Mouse (Mus musculus) hindbrain, embryonic 16.5 days (tissue): ENCODE results near the gene Smim6. TPM values are rescaled to one million over a fixed set of nuclear protein-coding genes. Genes with fewer than 3 reads are reported as not detected.

Source experiments
- ATAC-seq: fragments of 200-750 bp; cut with Nextera tagmentation; 2 replicates; pipeline ENCODE4 v1.8.0; 2017; ENCODE audit warnings: moderate TSS enrichment, moderate library complexity
- H3K27ac ChIP-seq: fragments of 300-500 bp; sonication (generic); 2 replicates; pipeline ENCODE4 v1.5.1; 2014; ENCODE audit warnings: low read depth, mild to moderate bottlenecking, control low read depth, low read length, moderate library complexity
- H3K27me3 ChIP-seq: fragments of 300-500 bp; sonication (generic); replicated peaks from 2 replicates; pipeline ENCODE4 v1.6.1; 2014; ENCODE audit warnings: low read length; ENCODE audit not compliant: control insufficient read depth, insufficient read depth
- H3K36me3 ChIP-seq: fragments of 300-500 bp; sonication (generic); 2 replicates; pipeline ENCODE4 v1.6.1; 2014; ENCODE audit warnings: mild to moderate bottlenecking, low read length, moderate library complexity, mixed read lengths; ENCODE audit not compliant: control insufficient read depth, insufficient read depth
- H3K4me1 ChIP-seq: fragments of 300-500 bp; sonication (generic); 2 replicates; pipeline ENCODE4 v1.6.1; 2014; ENCODE audit warnings: low read depth, low read length; ENCODE audit not compliant: control insufficient read depth, insufficient read depth
- H3K4me2 ChIP-seq: fragments of 300-500 bp; sonication (generic); 2 replicates; pipeline ENCODE4 v1.6.1; 2014; ENCODE audit warnings: mild to moderate bottlenecking, low read length, control low read depth, moderate library complexity
- H3K4me3 ChIP-seq: fragments of 300-500 bp; sonication (generic); 2 replicates; pipeline ENCODE4 v1.5.1; 2014; ENCODE audit warnings: mild to moderate bottlenecking, low read length, control low read depth, moderate library complexity
- H3K9ac ChIP-seq: fragments of 300-500 bp; sonication (generic); 2 replicates; pipeline ENCODE4 v1.6.1; 2014; ENCODE audit warnings: low read depth, mild to moderate bottlenecking, control low read depth, low read length, moderate library complexity
- H3K9me3 ChIP-seq: fragments of 300-500 bp; sonication (generic); 2 replicates; pipeline ENCODE4 v1.6.1; 2014; ENCODE audit warnings: mild to moderate bottlenecking, low read length, moderate library complexity; ENCODE audit not compliant: control insufficient read depth
- WGBS: fragments of 180-500 bp; shearing (Covaris S2); extraction: QIAGEN DNeasy Blood & Tissue Kit; methylation state at CpG from one replicate; pipeline ENCODE4 v1.1.7; 2014; 5-methylcytosine and 5-hydroxymethylcytosine counted together
- polyA plus RNA-seq: library from polyadenylated mRNA; unstranded; fragments of >200 nt; fragmentation: Nextera tagmentation; extraction: Ambion mirVana; gene quantifications from 2 replicates; pipeline ENCODE4 v1.2.1, GENCODE M21; 2015

The Smim6 gene
- polyA plus RNA-seq, 1 experiment from 2014 or later = 0.58 TPM

GRCm38 (mm10) chr11:115904231-115904955, 7.4 kb upstream of the Smim6 start:
- Histone ChIP-seq H3K27me3 (no peaks in the 10 kb centered on the region), H3K36me3 (no peaks in the 10 kb centered on the region), H3K4me1 (peaks cover 4% of the 10 kb centered on the region; the same call in 1 of the 2 replicates), H3K27ac (no peak overlapping the region), H3K9ac (no peak overlapping the region), H3K9me3 (no peaks in the 10 kb centered on the region), H3K4me2 (no peak overlapping the region), H3K4me3 (no peak overlapping the region)
- ATAC-seq = no peak
- WGBS = 84% methylated on average over 8 of the region's 8 CpGs

GRCm38 (mm10) chr11:115904956-115905790, 6.6 kb upstream of the Smim6 start:
- H3K4me2 ChIP-seq = no peak overlapping the region
- H3K27ac ChIP-seq = no peak overlapping the region
- no peak overlapping the region for H3K4me3 ChIP-seq
- 47% methylated on average over 16 of the region's 16 CpGs for WGBS
- H3K9me3 ChIP-seq = no peaks in the 10 kb centered on the region
- ATAC-seq = no peak
- no peak overlapping the region for H3K9ac ChIP-seq
- no peaks in the 10 kb centered on the region for H3K27me3 ChIP-seq
- H3K36me3 ChIP-seq = no peaks in the 10 kb centered on the region
- H3K4me1 ChIP-seq = peaks cover under 1% of the 10 kb centered on the region; the same call in 1 of the 2 replicates

GRCm38 (mm10) chr11:115906116-115906515, 5.7 kb upstream of the Smim6 start:
- Histone ChIP-seq H3K27ac (no peak overlapping the region), H3K9ac (no peak overlapping the region), H3K36me3 (no peaks in the 10 kb centered on the region), H3K4me1 (no peaks in the 10 kb centered on the region), H3K9me3 (no peaks in the 10 kb centered on the region), H3K4me3 (no peak overlapping the region), H3K27me3 (no peaks in the 10 kb centered on the region), H3K4me2 (no peak overlapping the region)
- ATAC-seq = no peak
- WGBS = 69% methylated on average over 3 of the region's 3 CpGs

GRCm38 (mm10) chr11:115906521-115906920, 5.3 kb upstream of the Smim6 start:
- no peak overlapping the region for H3K9ac ChIP-seq
- no peak overlapping the region for H3K27ac ChIP-seq
- H3K9me3 ChIP-seq = no peaks in the 10 kb centered on the region
- no peak for ATAC-seq
- H3K27me3 ChIP-seq = no peaks in the 10 kb centered on the region
- no peaks in the 10 kb centered on the region for H3K36me3 ChIP-seq
- no peak overlapping the region for H3K4me2 ChIP-seq
- no peak overlapping the region for H3K4me3 ChIP-seq
- 95% methylated on average over 5 of the region's 5 CpGs for WGBS
- no peaks in the 10 kb centered on the region for H3K4me1 ChIP-seq

GRCm38 (mm10) chr11:115911134-115911561, 669 bp upstream of the Smim6 start:
- no peaks in the 10 kb centered on the region for H3K9me3 ChIP-seq
- no peak overlapping the region for H3K27ac ChIP-seq
- peaks cover 3% of the 10 kb centered on the region for H3K36me3 ChIP-seq
- no peaks in the 10 kb centered on the region for H3K27me3 ChIP-seq
- H3K4me2 ChIP-seq = no peak overlapping the region
- H3K4me3 ChIP-seq = no peak overlapping the region
- ATAC-seq = no peak
- no peaks in the 10 kb centered on the region for H3K4me1 ChIP-seq
- no peak overlapping the region for H3K9ac ChIP-seq
- WGBS = 97% methylated on average over 5 of the region's 5 CpGs

GRCm38 (mm10) chr11:115916579-115916978, 4.8 kb downstream of the Smim6 start:
- no peaks in the 10 kb centered on the region for H3K9me3 ChIP-seq
- H3K36me3 ChIP-seq = peaks cover 5% of the 10 kb centered on the region
- H3K9ac ChIP-seq = no peak overlapping the region
- no peak for ATAC-seq
- H3K4me3 ChIP-seq = no peak overlapping the region
- H3K27me3 ChIP-seq = no peaks in the 10 kb centered on the region
- no peak overlapping the region for H3K27ac ChIP-seq
- no peak overlapping the region for H3K4me2 ChIP-seq
- no peaks in the 10 kb centered on the region for H3K4me1 ChIP-seq
- 91% methylated on average over 4 of the region's 4 CpGs for WGBS

GRCm38 (mm10) chr11:115918637-115919036, 6.8 kb downstream of the Smim6 start:
- no peak overlapping the region for H3K4me2 ChIP-seq
- 0 out of 2 replicates have a peak, but pooled peaks cover 3% of the 10 kb centered on the region for H3K36me3 ChIP-seq
- H3K27me3 ChIP-seq = no peaks in the 10 kb centered on the region
- H3K4me3 ChIP-seq = no peak overlapping the region
- no peaks in the 10 kb centered on the region for H3K4me1 ChIP-seq
- no peak for ATAC-seq
- H3K9me3 ChIP-seq = no peaks in the 10 kb centered on the region
- no peak overlapping the region for H3K27ac ChIP-seq
- H3K9ac ChIP-seq = no peak overlapping the region
- 92% methylated on average over 5 of the region's 5 CpGs for WGBS

- no peaks in the 10 kb centered on the region for H3K9me3 ChIP-seq
- H3K9ac ChIP-seq = no peak overlapping the region
- 94% methylated on average over 5 of the region's 5 CpGs for WGBS
- no peaks in the 10 kb centered on the region for H3K27me3 ChIP-seq
- 0 out of 2 replicates have a peak, but pooled peaks cover 3% of the 10 kb centered on the region for H3K36me3 ChIP-seq
- no peaks in the 10 kb centered on the region for H3K4me1 ChIP-seq
- ATAC-seq = no peak
- H3K4me2 ChIP-seq = no peak overlapping the region
- no peak overlapping the region for H3K4me3 ChIP-seq
- no peak overlapping the region for H3K27ac ChIP-seq
Measured at GRCm38 (mm10) chr11:115919073-115919472, 7.3 kb downstream of the Smim6 start.

GRCm38 (mm10) chr11:115920110-115920818, 8.4 kb downstream of the Smim6 start:
- H3K27me3 ChIP-seq = no peaks in the 10 kb centered on the region
- H3K4me3 ChIP-seq = no peak overlapping the region
- WGBS = 42% methylated on average over 6 of the region's 6 CpGs
- H3K27ac ChIP-seq = no peak overlapping the region
- H3K4me2 ChIP-seq = no peak overlapping the region
- no peak overlapping the region for H3K9ac ChIP-seq
- peaks cover 5% of the 10 kb centered on the region; the same call in 1 of the 2 replicates for H3K36me3 ChIP-seq
- no peaks in the 10 kb centered on the region for H3K4me1 ChIP-seq
- ATAC-seq = no peak
- H3K9me3 ChIP-seq = no peaks in the 10 kb centered on the region
